Comparison of ENCODE assay signal across 9 mouse cellular contexts in the genomic region with DNA sequence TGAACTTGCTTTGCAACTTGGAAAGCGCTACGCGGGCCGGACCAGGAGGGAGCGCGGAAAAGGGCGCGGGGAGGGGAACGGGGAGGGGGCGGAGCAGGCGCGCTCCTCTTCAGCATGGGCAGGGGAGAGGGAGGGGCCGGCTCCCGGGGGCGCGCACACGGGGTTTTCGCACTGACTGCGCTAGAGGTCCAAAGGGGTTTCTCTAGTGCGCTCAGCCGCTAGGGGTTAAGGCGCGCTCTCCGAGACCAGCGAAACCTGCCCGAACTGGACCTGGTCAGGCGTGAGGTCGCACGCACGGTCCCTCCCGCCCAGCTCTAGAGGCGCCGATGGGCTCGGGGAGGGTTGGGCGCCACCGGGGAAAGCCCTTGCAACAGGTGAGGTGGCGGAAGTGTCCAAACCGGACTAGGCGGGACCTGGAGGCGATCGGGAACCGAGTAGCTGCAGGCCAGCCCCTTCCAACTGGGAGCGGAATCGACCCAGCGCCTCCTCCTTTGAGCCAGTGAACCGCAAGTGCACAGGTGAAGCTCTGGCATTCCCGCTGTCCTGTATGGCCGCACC. TPM values are rescaled to one million over a fixed set of nuclear protein-coding genes. Genes with fewer than 3 reads are reported as not detected.
DNase-seq lines count a peak whose midpoint lies in the region; ATAC-seq and TF ChIP-seq lines count a peak whose summit lies in the region.
"Had no signal": no experiment of that assay in that cellular context is flagged by ENCODE, and none has a peak within 500 bp of the region (broad histone marks: within the 10 kb centered on the region; RNA-seq: fewer than 3 reads in every experiment).

No protein-coding gene starts in this region.

- intact Hi-C loops in left cerebral cortex, adult 2 months (cut with DNase I) = loop anchor here (5.0 kb wide), 2 partner anchors 53 to 62 kb away; no protein-coding TSS in a partner anchor

- H3K4me1 ChIP-seq in embryonic facial prominence, embryonic 12.5 days = no peaks in the 10 kb centered on the region
- H3K4me1 ChIP-seq in heart, embryonic 10.5 days = no peaks in the 10 kb centered on the region

- ATAC-seq in embryonic facial prominence, embryonic 12.5 days (ENCODE audit: insufficient number of reproducible peaks, insufficient read depth, low FRiP score, low TSS enrichment) = peak; percentile 89

- H3K27me3 ChIP-seq in embryonic facial prominence, embryonic 12.5 days = peaks cover 20% of the 10 kb centered on the region
- H3K27me3 ChIP-seq in heart, embryonic 10.5 days (ENCODE audit: insufficient read depth, poor library complexity, severe bottlenecking) = peaks cover 18% of the 10 kb centered on the region

- no peaks in the 10 kb centered on the region for H3K9me3 ChIP-seq in embryonic facial prominence, embryonic 12.5 days
- H3K9me3 ChIP-seq in heart, embryonic 10.5 days = no peaks in the 10 kb centered on the region
- H3K9me3 ChIP-seq: G1E had no signal

- no peak; the same call in 1 of the 2 replicates for TF ChIP-seq CTCF in left cerebral cortex, adult 2 months (IDR thresholded peaks at IDR 0.05)

- H3K36me3 ChIP-seq in embryonic facial prominence, embryonic 12.5 days = no peaks in the 10 kb centered on the region
- no peaks in the 10 kb centered on the region for H3K36me3 ChIP-seq in heart, embryonic 10.5 days
- H3K36me3 ChIP-seq: G1E had no signal

- 11% methylated on average over 27 of the region's 48 CpGs for WGBS in embryonic facial prominence, embryonic 12.5 days
- WGBS in heart, embryonic 10.5 days = 10% methylated on average over 38 of the region's 48 CpGs

- peak overlapping the region; percentile 61 for H3K4me2 ChIP-seq in embryonic facial prominence, embryonic 12.5 days (replicated peaks)

- no peak overlapping the region for H3K27ac ChIP-seq in left cerebral cortex, adult 2 months
- no peak overlapping the region for H3K27ac ChIP-seq in embryonic facial prominence, embryonic 12.5 days
- H3K27ac ChIP-seq in heart, embryonic 10.5 days = peak overlapping the region; percentile 90

- H3K9ac ChIP-seq in embryonic facial prominence, embryonic 12.5 days = peak overlapping the region; percentile 68

- peak in 1 of 2 experiments; percentile 11 for DNase-seq in left cerebral cortex, adult 2 months (ENCODE audit: extremely low spot score in 1 of 2, low spot score in 2 of 2)
- DNase-seq in left cerebral cortex, adult 11 months (ENCODE audit: low spot score) = no peak
- DNase-seq in heart, embryonic 10.5 days (ENCODE audit: low spot score) = peak; percentile 86
- peak; percentile 68 to 76 for DNase-seq in kidney, adult 8-10 months
- DNase-seq in lung, adult 18-20 months = peak; percentile 77 to 82
- peak; percentile 20 for DNase-seq in ovary, postnatal 10 days (ENCODE audit: low spot score)
- DNase-seq in MN1 (ENCODE audit: low spot score) = no peak

- peak overlapping the region; percentile 53 for H3K4me3 ChIP-seq in left cerebral cortex, adult 2 months
- H3K4me3 ChIP-seq in embryonic facial prominence, embryonic 12.5 days = peak overlapping the region; percentile 57
- H3K4me3 ChIP-seq in heart, embryonic 10.5 days = peak overlapping the region; percentile 72

RNA-seq across cellular contexts. Expression of gene Shroom2, which starts 0.4 kb away (rescaled TPM):
- total RNA-seq in left cerebral cortex, adult 2 months (2021) = 100 to 1,000 TPM in 1 of 2 experiments, 10 to 100 TPM in 1; 96.7 to 104 TPM
- 6.9 and 7.2 TPM in 2 replicates for polyA plus RNA-seq in embryonic facial prominence, embryonic 12.5 days (2016; fragmentation: Nextera tagmentation; extraction: Ambion mirVana)
- 7.0 TPM in 2 replicates for polyA plus RNA-seq in heart, embryonic 10.5 days (2016; fragmentation: Nextera tagmentation; extraction: Ambion mirVana)
- polyA plus RNA-seq: G1E had no signal

RNA-seq across cellular contexts. Expression of gene Gpr143, which starts 12.0 kb away (rescaled TPM):
- under 1 TPM in 1 of 2 experiments, not detected in 1; 0.28 TPM for total RNA-seq in left cerebral cortex, adult 2 months (2021)
- polyA plus RNA-seq in embryonic facial prominence, embryonic 12.5 days (2016; fragmentation: Nextera tagmentation; extraction: Ambion mirVana) = 0.51 and 0.56 TPM in 2 replicates
- polyA plus RNA-seq in heart, embryonic 10.5 days (2016; fragmentation: Nextera tagmentation; extraction: Ambion mirVana) = 0.28 TPM in 1 of 2 replicates, not detected in the other
- total RNA-seq: G1E had no signal
- polyA plus RNA-seq: G1E had no signal

Comparison
In these comparisons a context has a peak if more than half of its experiments do, and no peak if none do; other contexts are left out.
1. DNase-seq: peak in heart, embryonic 10.5 days (single experiment), kidney, adult 8-10 months (2 of 2), lung, adult 18-20 months (2 of 2) and ovary, postnatal 10 days (single experiment); none in left cerebral cortex, adult 11 months (single experiment) and MN1 (single experiment).
2. Peak in every context shown above with its lines, with median percentiles within 50 percentile points of each other: H3K4me3 ChIP-seq.